Mouse (Mus musculus) MEL (cell line): ENCODE measurements around the gene Pnldc1.
"Not testable (repeated sequence)": the region's sequence is repeated elsewhere in the genome, so short reads cannot be mapped to it uniquely, and the experiment has no call there.

Experiments used
- CTCF ChIP-seq, 3 experiments: IDR thresholded peaks in 2 of 3; conservative IDR thresholded peaks in 1 of 3; 2 replicates each; pipeline ENCODE4 v1.5.1; 2011 to 2012; ENCODE audit warnings: low read length in 3 of 3, low read depth in 2 of 3, mild to moderate bottlenecking in 2 of 3, improper control_type of control experiment in 1 of 3, inconsistent platforms in 1 of 3, mixed read lengths in 1 of 3, moderate library complexity in 1 of 3; ENCODE audit not compliant: control insufficient read depth in 1 of 3, insufficient read depth in 1 of 3, poor library complexity in 1 of 3, severe bottlenecking in 1 of 3
- POLR2A ChIP-seq, 2 experiments: IDR thresholded peaks; 2 replicates each; pipeline ENCODE4 v1.6.1; 2011 to 2012; ENCODE audit warnings: low read length in 2 of 2, mild to moderate bottlenecking in 2 of 2, control low read depth in 1 of 2, improper control_type of control experiment in 1 of 2, low read depth in 1 of 2, moderate library complexity in 1 of 2; ENCODE audit not compliant: control insufficient read depth in 1 of 2, insufficient read depth in 1 of 2, poor library complexity in 1 of 2

GRCm38 (mm10) chr17:12898607-12899006 is 11.4 kb downstream of the Pnldc1 start:
- not testable (repeated sequence) for TF ChIP-seq CTCF (IDR thresholded peaks at IDR 0.05 in 2 of 3, conservative IDR thresholded peaks at IDR 0.05 in 1 of 3; ENCODE audit: control insufficient read depth in 1 of 3, insufficient read depth in 1 of 3, low read depth in 2 of 3, low read length in 3 of 3, poor library complexity in 1 of 3, severe bottlenecking in 1 of 3); POLR2A (IDR thresholded peaks at IDR 0.05; ENCODE audit: control insufficient read depth in 1 of 2, insufficient read depth in 1 of 2, low read depth in 1 of 2, low read length in 2 of 2, poor library complexity in 1 of 2)
